Mouse (Mus musculus): ENCODE results near the gene Osr1. TPM values are rescaled to one million over a fixed set of nuclear protein-coding genes. Genes with fewer than 3 reads are reported as not detected.

Gene Osr1
- polyA plus RNA-seq, 1 experiment = 2.2 TPM

GRCm38 (mm10) chr12:9581506-9581905 is 11.6 kb downstream of the Osr1 start:
- no peak overlapping the region for H3ac ChIP-seq (ENCODE audit: control insufficient read depth, insufficient read length, low read depth)
- no peak overlapping the region for H3K4me3 ChIP-seq (ENCODE audit: insufficient read depth, poor library complexity, severe bottlenecking)
- no peaks in the 10 kb centered on the region for H3K36me3 ChIP-seq (ENCODE audit: control insufficient read depth, insufficient read depth)
- no peaks in the 10 kb centered on the region for H3K79me2 ChIP-seq (ENCODE audit: control insufficient read depth, insufficient read depth)
- no peak for TF ChIP-seq MAX (IDR thresholded peaks at IDR 0.05)
- TF ChIP-seq MYOG (IDR thresholded peaks at IDR 0.05; ENCODE audit: control insufficient read depth, extremely low read depth, insufficient read length) = no peak
- no peak for TF ChIP-seq MYOD1 (IDR thresholded peaks at IDR 0.05; ENCODE audit: control insufficient read depth, insufficient read length, low read depth)
- no peak for TF ChIP-seq CTCF (IDR thresholded peaks at IDR 0.05; ENCODE audit: control insufficient read depth, insufficient read depth, insufficient read length)
- no peak for TF ChIP-seq FOSL1 (IDR thresholded peaks at IDR 0.05; ENCODE audit: insufficient read depth, low read length, poor library complexity, severe bottlenecking)
- no peak for TF ChIP-seq CEBPB (IDR thresholded peaks at IDR 0.05; ENCODE audit: low read depth)
- TF ChIP-seq USF1 (IDR thresholded peaks at IDR 0.05; ENCODE audit: low read depth) = no peak
- H3K79me3 ChIP-seq (ENCODE audit: low read depth) = no peaks in the 10 kb centered on the region
- no peaks in the 10 kb centered on the region for H3K27me3 ChIP-seq (ENCODE audit: control insufficient read depth, insufficient read depth, insufficient read length)

DNA sequence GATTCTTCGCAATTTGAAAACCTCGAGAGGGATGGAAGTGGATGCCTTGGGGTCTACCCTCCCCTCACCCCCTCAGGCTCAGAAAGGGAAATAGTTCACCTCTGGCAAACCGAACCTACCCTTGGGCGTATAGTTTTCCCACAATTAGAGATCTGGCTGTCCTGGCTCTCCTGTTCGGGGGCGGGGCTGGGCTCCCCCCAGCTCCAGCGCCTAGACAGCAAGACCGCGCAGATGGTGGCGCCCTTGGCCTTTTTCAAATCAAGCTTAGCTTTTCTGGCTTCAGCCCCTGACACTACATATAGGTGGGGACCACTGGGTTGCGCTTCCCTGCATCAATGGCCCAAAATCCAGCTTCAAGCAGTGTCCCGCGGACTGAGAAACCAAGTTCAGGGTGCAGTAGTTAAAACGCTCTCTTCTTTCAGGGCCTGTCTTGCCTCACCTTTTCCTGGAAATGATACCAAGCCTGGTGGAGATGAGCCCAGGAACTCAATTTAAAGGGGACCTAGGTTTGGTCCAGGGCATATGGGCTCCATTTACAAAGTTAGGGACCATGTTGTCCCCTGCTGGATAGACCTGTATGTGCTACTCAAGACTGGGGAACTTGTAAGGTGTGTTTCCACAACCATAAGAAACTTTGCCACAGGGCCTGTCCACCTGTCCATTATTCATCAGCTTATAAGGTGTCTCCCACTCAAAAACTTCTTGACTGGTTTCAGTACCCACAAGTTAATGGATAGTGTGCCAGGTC is 12.5 kb downstream of the Osr1 start:
- H3ac ChIP-seq (ENCODE audit: control insufficient read depth, insufficient read length, low read depth) = no peak overlapping the region
- TF ChIP-seq FOSL1 (IDR thresholded peaks at IDR 0.05; ENCODE audit: insufficient read depth, low read length, poor library complexity, severe bottlenecking) (no peak), USF1 (IDR thresholded peaks at IDR 0.05; ENCODE audit: low read depth) (no peak), CTCF (IDR thresholded peaks at IDR 0.05; ENCODE audit: control insufficient read depth, insufficient read depth, insufficient read length) (no peak), MAX (IDR thresholded peaks at IDR 0.05) (no peak), CEBPB (IDR thresholded peaks at IDR 0.05; ENCODE audit: low read depth) (no peak)
- H3K4me3 ChIP-seq (ENCODE audit: insufficient read depth, poor library complexity, severe bottlenecking) = no peak overlapping the region
- H3K27me3 ChIP-seq (ENCODE audit: control insufficient read depth, insufficient read depth, insufficient read length) = no peaks in the 10 kb centered on the region
- H3K79me2 ChIP-seq (ENCODE audit: control insufficient read depth, insufficient read depth) = no peaks in the 10 kb centered on the region
- no peaks in the 10 kb centered on the region for H3K79me3 ChIP-seq (ENCODE audit: low read depth)
- no peaks in the 10 kb centered on the region for H3K36me3 ChIP-seq (ENCODE audit: control insufficient read depth, insufficient read depth)

DNA sequence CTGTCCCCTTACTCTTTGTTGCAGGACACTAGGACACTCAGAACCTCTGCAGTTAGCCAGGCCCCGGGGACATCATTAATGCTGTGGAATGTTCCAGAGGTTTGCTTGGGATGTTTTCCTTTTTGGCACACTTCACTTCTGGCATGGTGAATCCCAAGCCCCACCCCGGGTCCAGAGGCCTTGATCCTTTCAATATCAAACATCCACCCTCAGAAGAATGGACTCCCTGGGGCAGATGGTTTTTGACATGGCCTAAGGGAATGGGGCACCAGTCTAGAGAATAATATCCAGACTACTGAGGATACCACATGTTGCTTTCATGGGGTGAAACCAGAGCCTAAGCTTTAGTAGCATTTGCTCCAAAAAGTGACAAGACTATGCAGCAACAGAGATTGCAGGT is 13.5 kb downstream of the Osr1 start:
- no peak overlapping the region for H3K4me3 ChIP-seq (ENCODE audit: insufficient read depth, poor library complexity, severe bottlenecking)
- H3K27me3 ChIP-seq (ENCODE audit: control insufficient read depth, insufficient read depth, insufficient read length) = no peaks in the 10 kb centered on the region
- H3K36me3 ChIP-seq (ENCODE audit: control insufficient read depth, insufficient read depth) = no peaks in the 10 kb centered on the region
- H3ac ChIP-seq (ENCODE audit: control insufficient read depth, insufficient read length, low read depth) = no peak overlapping the region
- TF ChIP-seq MYOD1 (IDR thresholded peaks at IDR 0.05; ENCODE audit: control insufficient read depth, insufficient read length, low read depth) (no peak), USF1 (IDR thresholded peaks at IDR 0.05; ENCODE audit: low read depth) (no peak), CTCF (IDR thresholded peaks at IDR 0.05; ENCODE audit: control insufficient read depth, insufficient read depth, insufficient read length) (no peak), MAX (IDR thresholded peaks at IDR 0.05) (no peak), CEBPB (IDR thresholded peaks at IDR 0.05; ENCODE audit: low read depth) (no peak), FOSL1 (IDR thresholded peaks at IDR 0.05; ENCODE audit: insufficient read depth, low read length, poor library complexity, severe bottlenecking) (no peak)
- H3K79me2 ChIP-seq (ENCODE audit: control insufficient read depth, insufficient read depth) = no peaks in the 10 kb centered on the region
- H3K79me3 ChIP-seq (ENCODE audit: low read depth) = no peaks in the 10 kb centered on the region

GRCm38 (mm10) chr12:9584366-9585084 is 14.6 kb downstream of the Osr1 start:
- peak overlapping the region; percentile 16 for H3K4me3 ChIP-seq (ENCODE audit: insufficient read depth, poor library complexity, severe bottlenecking)
- H3K36me3 ChIP-seq (ENCODE audit: control insufficient read depth, insufficient read depth) = no peaks in the 10 kb centered on the region
- H3K79me3 ChIP-seq (ENCODE audit: low read depth) = no peaks in the 10 kb centered on the region
- TF ChIP-seq USF1 (IDR thresholded peaks at IDR 0.05; ENCODE audit: low read depth) (no peak), MAX (IDR thresholded peaks at IDR 0.05) (peak; percentile 18)
- no peaks in the 10 kb centered on the region for H3K27me3 ChIP-seq (ENCODE audit: control insufficient read depth, insufficient read depth, insufficient read length)
- no peaks in the 10 kb centered on the region for H3K79me2 ChIP-seq (ENCODE audit: control insufficient read depth, insufficient read depth)
- H3ac ChIP-seq (ENCODE audit: control insufficient read depth, insufficient read length, low read depth) = peak overlapping the region; percentile 61

DNA sequence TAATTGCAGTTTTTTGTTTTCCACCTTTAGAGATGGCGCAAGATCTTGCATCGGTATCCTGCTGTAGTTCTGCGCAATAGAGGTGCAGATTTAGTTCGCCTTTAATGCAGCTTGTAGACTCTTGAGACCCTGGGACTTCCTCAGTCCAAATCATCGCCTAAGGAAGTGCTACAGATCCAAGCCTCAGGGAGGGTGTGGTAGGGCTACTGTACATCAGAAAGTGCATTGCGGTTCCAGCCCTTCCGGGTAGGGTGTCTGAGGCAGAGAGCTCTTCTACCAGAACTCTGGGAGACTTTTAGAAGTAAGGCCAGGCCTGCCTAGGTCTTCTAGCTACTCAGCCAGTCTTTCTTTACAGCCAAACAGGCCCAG is 15.2 kb downstream of the Osr1 start:
- Histone ChIP-seq H3ac (ENCODE audit: control insufficient read depth, insufficient read length, low read depth) (peak overlapping the region; percentile 61), H3K79me3 (ENCODE audit: low read depth) (no peaks in the 10 kb centered on the region), H3K36me3 (ENCODE audit: control insufficient read depth, insufficient read depth) (no peaks in the 10 kb centered on the region), H3K79me2 (ENCODE audit: control insufficient read depth, insufficient read depth) (no peaks in the 10 kb centered on the region), H3K27me3 (ENCODE audit: control insufficient read depth, insufficient read depth, insufficient read length) (no peaks in the 10 kb centered on the region), H3K4me3 (ENCODE audit: insufficient read depth, poor library complexity, severe bottlenecking) (peak overlapping the region; percentile 8)
- TF ChIP-seq CEBPB (IDR thresholded peaks at IDR 0.05; ENCODE audit: low read depth) (no peak), USF1 (IDR thresholded peaks at IDR 0.05; ENCODE audit: low read depth) (no peak), MYOD1 (IDR thresholded peaks at IDR 0.05; ENCODE audit: control insufficient read depth, insufficient read length, low read depth) (no peak), FOSL1 (IDR thresholded peaks at IDR 0.05; ENCODE audit: insufficient read depth, low read length, poor library complexity, severe bottlenecking) (no peak), MAX (IDR thresholded peaks at IDR 0.05) (no peak), MYOG (IDR thresholded peaks at IDR 0.05; ENCODE audit: control insufficient read depth, extremely low read depth, insufficient read length) (no peak), CTCF (IDR thresholded peaks at IDR 0.05; ENCODE audit: control insufficient read depth, insufficient read depth, insufficient read length) (no peak)

DNA sequence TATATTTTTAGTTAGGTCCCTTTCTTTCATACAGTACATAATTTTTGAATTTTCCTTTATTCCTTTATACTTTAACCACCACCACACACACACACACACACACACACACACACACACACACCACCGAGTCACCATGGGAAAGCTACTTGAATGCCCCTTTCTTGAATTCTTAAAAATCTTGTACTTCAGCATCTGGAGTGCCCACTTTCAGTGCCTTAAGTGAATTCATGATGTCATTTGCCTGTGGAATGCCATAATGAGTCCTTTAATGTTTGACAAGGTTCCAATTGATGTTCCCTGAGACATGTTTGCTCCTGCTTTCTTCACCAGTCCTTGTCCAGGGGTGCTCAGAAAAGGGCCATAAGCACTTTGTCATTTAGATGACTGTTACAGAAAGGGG is 17.8 kb downstream of the Osr1 start:
- Histone ChIP-seq H3K79me2 (ENCODE audit: control insufficient read depth, insufficient read depth) (no peaks in the 10 kb centered on the region), H3K4me3 (ENCODE audit: insufficient read depth, poor library complexity, severe bottlenecking) (no peak overlapping the region), H3K27me3 (ENCODE audit: control insufficient read depth, insufficient read depth, insufficient read length) (no peaks in the 10 kb centered on the region), H3ac (ENCODE audit: control insufficient read depth, insufficient read length, low read depth) (no peak overlapping the region), H3K79me3 (ENCODE audit: low read depth) (no peaks in the 10 kb centered on the region), H3K36me3 (ENCODE audit: control insufficient read depth, insufficient read depth) (no peaks in the 10 kb centered on the region)
- TF ChIP-seq MYOG (IDR thresholded peaks at IDR 0.05; ENCODE audit: control insufficient read depth, extremely low read depth, insufficient read length) (no peak), CEBPB (IDR thresholded peaks at IDR 0.05; ENCODE audit: low read depth) (no peak), FOSL1 (IDR thresholded peaks at IDR 0.05; ENCODE audit: insufficient read depth, low read length, poor library complexity, severe bottlenecking) (no peak)
